Mouse (Mus musculus) CH12.LX (cell line): ENCODE measurements at regions not wholly inside any gene's neighbourhood (a gene's known extent, or its start where the extent isn't known, plus 50 kb on each side); places are given as distances from the start of the nearest gene placed in this dataset.

Experiments used
- DNase-seq: peaks from one replicate; pipeline ENCODE4 v3.0.0-alpha.2; 2013; ENCODE audit errors: extremely low read depth
- H3K27ac ChIP-seq: 2 replicates; pipeline ENCODE4 v1.5.1; 2012; ENCODE audit warnings: low read depth, mild to moderate bottlenecking, control low read depth, moderate library complexity; ENCODE audit not compliant: insufficient read depth
- H3K27me3 ChIP-seq: replicated peaks from 2 replicates; pipeline ENCODE3; 2012; ENCODE audit warnings: inconsistent platforms
- H3K36me3 ChIP-seq, 2 experiments: replicated peaks in 1 of 2; 2 replicates each; pipeline versions ENCODE3 to v1.6.1; 2012; ENCODE audit warnings: inconsistent platforms in 1 of 2, low read length in 1 of 2, mild to moderate bottlenecking in 1 of 2, mixed read lengths in 1 of 2, moderate library complexity in 1 of 2; ENCODE audit not compliant: control insufficient read depth in 1 of 2, insufficient read depth in 1 of 2
- H3K4me1 ChIP-seq, 2 experiments: 2 replicates each; pipeline ENCODE4 v1.6.1; 2012; ENCODE audit warnings: inconsistent platforms in 1 of 2, moderate library complexity in 1 of 2; ENCODE audit not compliant: insufficient read depth in 2 of 2, control insufficient read depth in 1 of 2
- H3K4me2 ChIP-seq: 2 replicates; pipeline ENCODE4 v1.6.1; 2012; ENCODE audit warnings: low read depth, mild to moderate bottlenecking, control low read depth; ENCODE audit not compliant: poor library complexity, insufficient read depth, severe bottlenecking
- H3K4me3 ChIP-seq, 3 experiments: fragments of 150-350 bp in 1 of 3; sonication (generic) in 1 of 3; replicated peaks in 1 of 3; 2 replicates each; pipeline versions ENCODE3 to v1.5.1; 2011 to 2012; ENCODE audit warnings: low read depth in 2 of 3, low read length in 2 of 3, mild to moderate bottlenecking in 2 of 3, moderate library complexity in 2 of 3, control low read depth in 1 of 3, improper control_type of control experiment in 1 of 3, inconsistent platforms in 1 of 3, mixed read lengths in 1 of 3; ENCODE audit not compliant: poor library complexity in 1 of 3
- H3K79me2 ChIP-seq: replicated peaks from 2 replicates; pipeline ENCODE4 v1.6.1; 2012; ENCODE audit warnings: mild to moderate bottlenecking, moderate library complexity; ENCODE audit not compliant: control insufficient read depth, poor library complexity, insufficient read depth, severe bottlenecking; ENCODE audit errors: extremely low read depth
- H3K9ac ChIP-seq: 2 replicates; pipeline ENCODE4 v1.6.1; 2012; ENCODE audit warnings: low read depth, mild to moderate bottlenecking, control low read depth, moderate library complexity; ENCODE audit not compliant: insufficient read depth
- H3K9me3 ChIP-seq: replicated peaks from 2 replicates; pipeline ENCODE3; 2012; ENCODE audit warnings: low read length, inconsistent platforms, mixed read lengths
- CHD2 ChIP-seq: IDR thresholded peaks from 2 replicates; pipeline ENCODE4 v1.6.1; 2011; ENCODE audit warnings: low read length, improper control_type of control experiment
- E2F4 ChIP-seq: IDR thresholded peaks from 2 replicates; pipeline ENCODE4 v1.6.1; 2011; ENCODE audit warnings: low read depth, low read length, improper control_type of control experiment; ENCODE audit not compliant: insufficient replicate concordance
- ELF1 ChIP-seq: IDR thresholded peaks from 2 replicates; pipeline ENCODE4 v1.6.1; 2014; ENCODE audit warnings: low read depth, mild to moderate bottlenecking, inconsistent platforms, low read length, improper control_type of control experiment
- EP300 ChIP-seq: IDR thresholded peaks from 2 replicates; pipeline ENCODE4 v1.6.1; 2011; ENCODE audit warnings: low read length, improper control_type of control experiment
- ETS1 ChIP-seq: conservative IDR thresholded peaks from 2 replicates; pipeline ENCODE4 v1.6.1; 2012; ENCODE audit warnings: low read depth, mild to moderate bottlenecking, inconsistent platforms, low read length, improper control_type of control experiment, moderate library complexity
- GABPA ChIP-seq: IDR thresholded peaks from 2 replicates; pipeline ENCODE4 v1.6.1; 2012; ENCODE audit warnings: low read depth, low read length, improper control_type of control experiment, inconsistent platforms; ENCODE audit not compliant: insufficient replicate concordance
- MAX ChIP-seq: IDR thresholded peaks from 2 replicates; pipeline ENCODE4 v1.6.1; 2011; ENCODE audit warnings: low read length, improper control_type of control experiment
- MAZ ChIP-seq: IDR thresholded peaks from 2 replicates; pipeline ENCODE4 v1.6.1; 2012; ENCODE audit warnings: low read depth, mild to moderate bottlenecking, inconsistent platforms, low read length, improper control_type of control experiment, moderate library complexity
- MEF2A ChIP-seq: IDR thresholded peaks from 2 replicates; pipeline ENCODE4 v1.6.1; 2014; ENCODE audit warnings: low read depth, mild to moderate bottlenecking, inconsistent platforms, low read length, improper control_type of control experiment, borderline replicate concordance
- MYC ChIP-seq: IDR thresholded peaks from 2 replicates; pipeline ENCODE4 v1.6.1; 2011; ENCODE audit warnings: low read depth, mild to moderate bottlenecking, improper control_type of control experiment, low read length
- NRF1 ChIP-seq: IDR thresholded peaks from 2 replicates; pipeline ENCODE4 v1.6.1; 2014; ENCODE audit warnings: low read depth, mild to moderate bottlenecking, inconsistent platforms, low read length, improper control_type of control experiment, moderate library complexity
- PAX5 ChIP-seq: IDR thresholded peaks from 2 replicates; pipeline ENCODE4 v1.6.1; 2012; ENCODE audit warnings: low read length, inconsistent platforms, mixed read lengths
- POLR2A ChIP-seq: IDR thresholded peaks from 2 replicates; pipeline ENCODE4 v1.6.1; 2011; ENCODE audit warnings: low read depth, mild to moderate bottlenecking, improper control_type of control experiment, low read length
- POLR2AphosphoS2 ChIP-seq: IDR thresholded peaks from 2 replicates; pipeline ENCODE4 v1.6.1; 2011; ENCODE audit warnings: low read depth, low read length, improper control_type of control experiment
- RAD21 ChIP-seq: IDR thresholded peaks from 2 replicates; pipeline ENCODE4 v1.6.1; 2011; ENCODE audit warnings: low read depth, mild to moderate bottlenecking, low read length, improper control_type of control experiment, moderate library complexity
- SIN3A ChIP-seq: IDR thresholded peaks from 2 replicates; pipeline ENCODE4 v1.6.1; 2012; ENCODE audit warnings: low read length, improper control_type of control experiment, inconsistent platforms
- TBP ChIP-seq: conservative IDR thresholded peaks from 2 replicates; pipeline ENCODE4 v1.6.1; 2011; ENCODE audit warnings: low read depth, low read length, improper control_type of control experiment
- TCF12 ChIP-seq: IDR thresholded peaks from 2 replicates; pipeline ENCODE4 v1.6.1; 2014; ENCODE audit warnings: low read depth, mild to moderate bottlenecking, inconsistent platforms, low read length, improper control_type of control experiment
- UBTF ChIP-seq: IDR thresholded peaks from 2 replicates; pipeline ENCODE4 v1.6.1; 2012; ENCODE audit warnings: low read depth, mild to moderate bottlenecking, inconsistent platforms, low read length, improper control_type of control experiment, moderate library complexity
- USF2 ChIP-seq: conservative IDR thresholded peaks from 2 replicates; pipeline ENCODE4 v1.6.1; 2011; ENCODE audit warnings: low read depth, low read length, improper control_type of control experiment
- ZNF384 ChIP-seq: IDR thresholded peaks from 2 replicates; pipeline ENCODE4 v1.6.1; 2012; ENCODE audit warnings: low read depth, low read length, improper control_type of control experiment, inconsistent platforms
- dilution Hi-C: fragments of 300-500 bp; cut with MboI; formaldehyde crosslinking; loops from 2 replicates; pipeline ENCODE4 v1.14.3; 2020; ENCODE audit warnings: low sequenced_read_pairs; ENCODE audit not compliant: extremely low pct_unique_long_range_greater_than_20kb, extremely low pct_ligation_motif_present
- in situ Hi-C: fragments of 300-500 bp; cut with MboI; formaldehyde crosslinking; loops from 3 replicates; pipeline ENCODE4 v1.14.3; 2019; ENCODE audit warnings: low sequenced_read_pairs, low pct_ligation_motif_present, low pct_unique_long_range_greater_than_20kb, mixed read lengths

DNA sequence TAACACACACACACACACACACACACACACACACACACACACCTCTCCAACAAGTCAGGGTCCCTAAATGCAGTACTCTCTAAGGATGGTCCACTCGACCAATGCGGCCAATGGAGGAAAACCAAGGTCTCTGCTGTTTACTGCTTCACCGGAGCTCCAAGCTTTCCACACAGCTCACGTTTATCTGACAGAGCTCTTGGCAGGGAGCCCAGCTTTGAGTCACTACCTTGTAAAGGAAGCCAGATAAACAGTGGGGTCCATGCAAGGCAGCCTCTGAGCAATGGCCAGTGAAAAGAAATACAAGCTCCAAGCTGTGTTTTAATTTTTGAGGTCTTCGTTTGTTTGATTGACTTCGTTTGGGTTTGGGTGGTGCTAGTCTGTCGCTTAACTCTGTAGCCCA, 264.9 kb upstream of the Prok2 start:
- no peak for DNase-seq
- no peaks in the 10 kb centered on the region for H3K27me3 ChIP-seq
- H3K79me2 ChIP-seq: no peaks in the 10 kb centered on the region
- TF ChIP-seq POLR2AphosphoS2 (no peak), EP300 (no peak), ELF1 (no peak), UBTF (no peak), CHD2 (no peak), NRF1 (no peak), SIN3A (no peak), POLR2A (no peak), E2F4 (no peak), MYC (no peak), MAX (no peak), ZNF384 (no peak), MEF2A (no peak), RAD21 (no peak), ETS1 (no peak), USF2 (no peak)
- TF ChIP-seq, all 38 proteins: peak for 0
- Histone ChIP-seq H3K4me2 (no peak overlapping the region), H3K4me1 (peaks cover 0 to 11% of the 10 kb centered on the region in 2 experiments; a peak in 2 of 4 replicates), H3K9ac (no peak overlapping the region), H3K36me3 (no peaks in the 10 kb centered on the region), H3K4me3 (no peak overlapping the region), H3K27ac (no peak overlapping the region), H3K9me3 (no peaks in the 10 kb centered on the region)
- in situ Hi-C loops: no loop called here
- dilution Hi-C loops: no loop called here

GRCm38 (mm10) chr6:99990604-99991003, 264.4 kb upstream of the Prok2 start:
- DNase-seq: no peak
- H3K9me3 ChIP-seq: no peaks in the 10 kb centered on the region
- dilution Hi-C loops (no loop called here), in situ Hi-C loops (no loop called here)
- no peaks in the 10 kb centered on the region for H3K27me3 ChIP-seq
- no peak overlapping the region for H3K4me3 ChIP-seq
- H3K36me3 ChIP-seq: no peaks in the 10 kb centered on the region
- H3K79me2 ChIP-seq: no peaks in the 10 kb centered on the region
- TF ChIP-seq POLR2AphosphoS2 (no peak), TBP (no peak)
- TF ChIP-seq, all 38 proteins: peak for 0
- no peak overlapping the region for H3K4me2 ChIP-seq
- peaks cover 0 to 11% of the 10 kb centered on the region in 2 experiments; a peak in 2 of 4 replicates for H3K4me1 ChIP-seq
- no peak overlapping the region for H3K9ac ChIP-seq
- H3K27ac ChIP-seq: no peak overlapping the region

DNA sequence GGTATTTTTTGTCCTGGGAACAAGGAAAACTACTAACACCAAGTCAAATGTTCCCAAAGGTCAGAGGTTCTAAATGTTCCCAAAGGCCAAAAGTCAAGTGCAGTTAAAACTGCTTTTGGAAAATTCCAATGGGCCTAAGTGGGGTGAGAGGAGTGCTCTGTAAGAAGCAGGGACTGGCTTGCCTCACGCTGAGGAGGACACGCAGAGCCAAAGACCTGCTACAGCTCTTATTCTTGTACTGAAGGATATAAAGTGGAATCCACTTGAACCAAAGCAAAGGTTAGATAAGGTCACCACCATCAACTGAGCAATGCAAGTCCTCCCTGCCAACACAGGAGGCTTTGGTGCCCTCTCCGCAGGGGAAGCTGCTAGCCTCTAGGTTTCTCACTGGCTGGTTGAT, 260.3 kb upstream of the Prok2 start:
- no peak for DNase-seq
- Histone ChIP-seq H3K27ac (no peak overlapping the region), H3K27me3 (peaks cover 1% of the 10 kb centered on the region), H3K4me2 (no peak overlapping the region), H3K4me1 (peaks cover 0 to 11% of the 10 kb centered on the region in 2 experiments; a peak in 2 of 4 replicates), H3K9me3 (no peaks in the 10 kb centered on the region), H3K36me3 (no peaks in the 10 kb centered on the region), H3K79me2 (no peaks in the 10 kb centered on the region), H3K9ac (no peak overlapping the region), H3K4me3 (no peak overlapping the region)
- in situ Hi-C loops: no loop called here
- TF ChIP-seq MAX (no peak), PAX5 (no peak), MYC (no peak), EP300 (no peak), TCF12 (no peak), MAZ (no peak), E2F4 (no peak), GABPA (no peak)
- dilution Hi-C loops: no loop called here
